Mouse (Mus musculus) c-Kit-positive CD71-positive TER-119-negative erythroid progenitor cells, embryonic 14.5 days (primary cell): ENCODE results near the gene Plac9a.
"Not testable (repeated sequence)": the region's sequence is repeated elsewhere in the genome, so short reads cannot be mapped to it uniquely, and the experiment has no call there.

ENCODE experiments used
- DNase-seq: peaks from one replicate; pipeline ENCODE4 v3.0.0-alpha.2; 2013; ENCODE audit warnings: low read depth

Plac9a gene

GRCm38 (mm10) chr14:25863721-25864120, 39.2 kb downstream of the Plac9a start:
- DNase-seq: no peak

- no peak for DNase-seq
These were observed 40.9 kb downstream of the Plac9a start for GRCm38 (mm10) chr14:25861771-25862530.

DNA sequence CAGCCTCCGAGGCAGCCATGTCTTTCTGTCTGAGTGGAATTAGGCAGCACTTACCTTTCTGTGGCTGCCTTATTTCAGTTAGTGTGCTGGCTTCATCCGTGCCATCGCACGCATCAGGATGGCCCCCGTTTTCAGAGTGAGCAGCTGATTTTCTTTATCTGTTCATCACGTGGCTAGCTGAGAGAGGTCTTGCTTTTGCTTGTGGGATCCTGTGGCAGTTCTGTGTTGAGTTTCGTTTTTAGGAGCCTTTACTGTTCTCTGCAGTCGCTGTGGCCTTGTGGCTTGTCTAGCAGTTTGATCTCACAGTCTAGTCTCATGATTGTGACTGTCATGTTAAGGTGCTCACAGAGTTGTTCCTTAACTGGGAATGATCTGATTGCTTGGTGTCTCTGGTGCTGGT, 45.0 kb downstream of the Plac9a start:
- no peak for DNase-seq

DNA sequence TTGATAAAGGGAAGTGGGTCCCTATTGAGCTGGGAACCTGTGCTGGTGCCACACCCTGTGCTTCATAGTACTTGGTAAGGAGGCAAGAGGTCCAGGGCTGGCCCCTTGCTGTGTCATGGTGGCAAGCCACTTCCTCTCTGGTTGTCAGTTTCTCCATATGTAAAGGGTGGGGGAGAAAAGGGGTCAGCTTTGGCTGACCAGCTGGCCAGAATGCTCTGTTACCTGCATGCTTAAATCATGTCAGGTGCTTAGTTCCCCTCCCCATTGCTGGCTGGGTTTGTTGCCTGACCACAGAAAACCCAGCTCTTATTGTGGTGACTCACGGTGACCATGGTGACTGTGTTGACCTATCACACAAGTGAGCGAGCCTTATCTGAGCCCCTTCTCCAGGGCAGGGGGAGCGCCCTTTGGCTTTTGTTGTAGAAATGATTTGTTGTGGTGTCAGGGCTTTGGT, 45.7 kb downstream of the Plac9a start:
- no peak for DNase-seq

- no peak for DNase-seq
These were observed 47.5 kb downstream of the Plac9a start for GRCm38 (mm10) chr14:25855241-25855885.

- no peak for DNase-seq
These were observed 49.0 kb downstream of the Plac9a start for GRCm38 (mm10) chr14:25853717-25854452.

- no peak for DNase-seq
These were observed 49.6 kb downstream of the Plac9a start for GRCm38 (mm10) chr14:25853295-25853694.

DNA sequence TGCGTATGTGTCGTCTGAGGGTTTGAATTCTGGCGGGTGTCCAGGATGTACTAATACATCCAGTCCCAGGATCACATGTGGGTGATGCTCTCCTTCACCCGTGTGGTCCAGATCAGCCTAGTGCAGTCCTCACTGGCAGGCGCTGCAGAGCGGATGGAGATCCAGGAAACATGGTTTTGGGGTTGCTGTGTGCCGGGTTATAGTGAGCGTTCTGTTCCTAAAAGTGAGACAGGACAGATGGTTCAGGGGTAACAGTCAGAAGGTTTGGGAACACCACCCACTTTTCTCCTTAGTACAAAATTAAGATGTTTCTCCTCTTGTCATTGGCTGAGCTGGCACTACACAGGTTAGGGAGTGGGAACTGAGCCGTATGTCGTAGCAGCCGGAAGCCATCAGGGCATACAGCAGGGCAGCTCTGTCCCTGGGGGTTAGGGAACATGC, 50.8 kb downstream of the Plac9a start:
- DNase-seq: no peak

- DNase-seq: no peak
These were observed 51.7 kb downstream of the Plac9a start for GRCm38 (mm10) chr14:25851189-25851588.

DNA sequence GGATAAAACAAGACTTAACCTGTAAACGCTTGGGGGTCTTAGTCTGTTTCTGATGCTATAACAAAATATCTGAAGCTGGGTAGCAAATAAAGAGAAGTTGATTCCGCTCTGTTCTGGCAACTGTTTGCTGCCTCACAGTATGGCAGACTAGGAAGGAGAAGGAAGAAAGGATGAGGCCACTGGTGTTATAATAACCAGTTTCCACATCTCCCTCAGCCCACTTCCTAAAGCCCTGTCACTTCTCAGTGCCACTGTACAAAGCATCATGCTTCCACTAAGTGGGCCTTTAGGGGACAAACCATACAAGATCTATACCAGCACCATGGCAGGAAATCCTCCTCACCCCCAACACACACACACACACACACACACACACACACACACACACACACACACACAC, 52.5 kb downstream of the Plac9a start:
- no peak for DNase-seq

DNA sequence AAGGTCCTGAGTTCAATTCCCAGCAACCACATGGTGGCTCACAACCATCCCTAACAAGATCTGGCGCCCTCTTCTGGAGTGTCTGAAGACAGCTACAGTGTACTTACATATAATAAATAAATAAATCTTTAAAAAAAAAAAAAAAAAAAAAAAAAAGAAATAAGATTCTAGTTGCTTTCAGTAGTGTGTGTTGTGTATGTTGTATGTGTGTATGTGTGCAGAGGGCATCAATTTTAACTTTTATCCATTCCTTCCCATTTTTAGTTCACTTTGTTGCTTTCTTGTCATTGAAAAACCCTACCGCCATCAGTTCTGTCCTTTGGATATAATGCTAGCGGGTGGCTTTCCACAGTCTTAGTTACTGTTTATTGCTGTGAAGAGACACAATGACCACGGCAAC, 54.2 kb downstream of the Plac9a start:
- not testable (repeated sequence) for DNase-seq

DNA sequence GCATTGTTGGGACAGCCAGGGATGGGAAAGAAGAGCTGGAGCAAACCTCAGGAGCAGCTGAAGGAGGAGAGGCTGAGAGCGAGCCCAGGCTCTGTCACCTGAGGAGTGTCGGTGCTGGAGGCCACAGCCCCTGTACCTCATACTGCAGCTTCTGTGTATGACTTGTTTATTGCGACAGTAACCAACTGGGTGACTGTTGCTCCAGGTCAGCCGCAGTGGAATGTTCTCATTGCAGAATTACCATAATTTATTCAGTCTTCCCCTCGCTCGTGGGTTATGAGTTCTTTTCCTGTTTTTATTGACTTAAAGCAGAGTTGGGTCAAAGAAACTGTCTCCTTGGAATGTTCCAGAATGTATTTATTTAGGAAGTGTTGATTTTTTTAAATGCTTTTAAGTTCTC, 54.7 kb downstream of the Plac9a start:
- DNase-seq: no peak

GRCm38 (mm10) chr14:25847660-25848059, 55.2 kb downstream of the Plac9a start:
- no peak for DNase-seq

GRCm38 (mm10) chr14:25846516-25846915, 56.4 kb downstream of the Plac9a start:
- no peak for DNase-seq

- no peak for DNase-seq
These were observed 57.0 kb downstream of the Plac9a start for GRCm38 (mm10) chr14:25845832-25846383.

GRCm38 (mm10) chr14:25844372-25844771, 58.5 kb downstream of the Plac9a start:
- DNase-seq: no peak

DNA sequence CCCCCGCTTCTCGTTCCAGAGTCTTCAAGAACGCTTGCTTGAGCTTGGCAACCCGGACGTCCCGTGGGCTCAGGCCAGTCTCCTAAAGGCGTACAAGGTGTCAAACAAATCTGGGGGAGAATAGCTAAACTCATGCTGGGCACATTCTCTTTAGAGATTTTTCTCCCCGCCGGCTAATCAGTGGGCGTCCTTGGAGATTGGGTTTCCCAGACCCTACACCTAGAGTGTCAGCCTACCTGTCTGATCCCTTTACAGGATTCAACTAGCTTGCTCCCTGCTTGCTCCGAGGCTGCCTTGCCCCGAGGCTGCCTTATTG, 60.3 kb downstream of the Plac9a start:
- no peak for DNase-seq

DNA sequence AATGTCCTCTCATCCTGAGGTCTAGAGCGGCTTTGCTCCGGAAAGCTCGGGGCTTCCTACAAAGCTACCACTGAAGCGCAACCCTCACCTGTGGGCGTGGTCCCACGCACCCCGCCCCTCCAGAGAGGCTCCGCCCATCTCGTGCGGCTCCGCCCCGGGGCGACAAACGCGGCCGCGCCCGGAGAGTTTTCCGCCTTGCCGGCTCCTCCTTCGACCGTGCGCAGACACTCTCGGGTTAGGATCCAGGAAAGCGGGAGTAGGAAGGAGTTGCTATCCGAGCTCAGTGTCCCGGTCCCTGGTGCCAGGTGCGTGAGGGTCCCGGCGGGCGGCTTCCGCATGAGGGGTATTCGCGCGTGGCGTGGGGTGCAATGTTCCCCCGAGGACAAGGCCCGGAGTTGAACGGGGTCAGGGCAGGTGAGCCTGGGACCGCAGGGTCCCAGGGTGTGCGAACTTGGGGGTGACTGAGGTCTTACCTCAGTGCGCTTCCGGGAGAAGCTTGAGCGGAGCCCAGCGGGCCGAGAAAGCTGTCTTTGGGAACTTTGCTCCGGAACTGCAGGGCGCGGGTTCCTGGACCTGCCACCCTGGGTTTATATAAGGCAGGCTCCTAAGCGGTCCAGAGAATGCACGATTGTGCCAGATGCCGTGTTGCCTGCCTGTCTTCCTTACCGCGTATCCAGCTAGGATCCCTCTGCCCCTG, 60.8 kb downstream of the Plac9a start, which contains the start of gene Anxa11:
Gene Anxa11 (plus strand): TSS at position 166 of the 697 bp plus-strand sequence.
- peak; percentile 77 for DNase-seq

GRCm38 (mm10) chr14:25841579-25841978, 61.3 kb downstream of the Plac9a start:
- no peak for DNase-seq

- no peak for DNase-seq
These were observed 61.9 kb downstream of the Plac9a start for GRCm38 (mm10) chr14:25840961-25841360.

GRCm38 (mm10) chr14:25839791-25840190, 63.1 kb downstream of the Plac9a start:
- DNase-seq: no peak

DNA sequence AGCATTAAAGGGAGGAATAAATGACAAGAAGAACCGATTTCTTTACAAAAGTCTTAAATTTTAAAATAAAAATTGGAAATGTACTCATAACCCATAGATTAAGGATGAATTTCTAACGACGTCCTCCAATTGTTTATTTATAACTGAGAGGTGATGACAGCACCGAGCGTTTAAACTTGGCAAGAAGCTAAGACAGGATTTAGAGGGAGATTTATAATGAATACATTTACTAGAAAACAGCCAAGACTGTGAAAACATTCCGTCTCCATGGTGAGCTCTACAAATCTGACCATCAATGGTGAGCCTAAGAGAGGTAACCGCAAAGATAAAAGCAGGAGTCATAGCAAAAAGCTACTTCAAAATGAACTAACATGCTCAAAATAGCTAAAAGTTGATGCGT, 64.5 kb downstream of the Plac9a start:
- no peak for DNase-seq
